Mouse (Mus musculus) heart, embryonic 11.5 days (tissue): ENCODE data around the gene Acbd4. TPM values are rescaled to one million over a fixed set of nuclear protein-coding genes. Genes with fewer than 3 reads are reported as not detected.

Source experiments
- ATAC-seq: fragments of 200-750 bp; cut with Nextera tagmentation; replicated peaks from 2 replicates; pipeline ENCODE4 v1.8.0; 2017; ENCODE audit warnings: moderate library complexity; ENCODE audit not compliant: insufficient number of reproducible peaks, low FRiP score, low TSS enrichment
- H3K27ac ChIP-seq: fragments of 300-500 bp; sonication (generic); 2 replicates; pipeline ENCODE4 v1.5.1; 2014; ENCODE audit warnings: mild to moderate bottlenecking, low read depth, low read length
- H3K27me3 ChIP-seq: fragments of 300-500 bp; sonication (generic); 2 replicates; pipeline ENCODE4 v1.6.1; 2014; ENCODE audit warnings: mild to moderate bottlenecking, low read length, mixed read lengths; ENCODE audit not compliant: control insufficient read depth, insufficient read depth
- H3K36me3 ChIP-seq: fragments of 300-500 bp; sonication (generic); 2 replicates; pipeline ENCODE4 v1.6.1; 2014; ENCODE audit warnings: mild to moderate bottlenecking, low read length, moderate library complexity, mixed read lengths; ENCODE audit not compliant: control insufficient read depth, insufficient read depth
- H3K4me1 ChIP-seq: fragments of 300-500 bp; sonication (generic); 2 replicates; pipeline ENCODE4 v1.6.1; 2014; ENCODE audit warnings: low read length; ENCODE audit not compliant: control insufficient read depth, insufficient read depth
- H3K4me2 ChIP-seq: fragments of 300-500 bp; sonication (generic); 2 replicates; pipeline ENCODE4 v1.6.1; 2014; ENCODE audit warnings: mild to moderate bottlenecking, moderate library complexity
- H3K4me3 ChIP-seq: fragments of 300-500 bp; sonication (generic); 2 replicates; pipeline ENCODE4 v1.5.1; 2014; ENCODE audit warnings: low read depth, low read length
- H3K9ac ChIP-seq: fragments of 300-500 bp; sonication (generic); 2 replicates; pipeline ENCODE4 v1.6.1; 2014; ENCODE audit warnings: mild to moderate bottlenecking, low read depth, low read length, moderate library complexity
- H3K9me3 ChIP-seq: fragments of 300-500 bp; sonication (generic); replicated peaks from 2 replicates; pipeline ENCODE4 v1.6.1; 2016; ENCODE audit warnings: low read length; ENCODE audit not compliant: control insufficient read depth
- WGBS: fragments of 180-500 bp; shearing (Covaris S2); extraction: QIAGEN DNeasy Blood & Tissue Kit; methylation state at CpG from one replicate; pipeline ENCODE4 v1.1.7; 2014; ENCODE audit not compliant: insufficient replicate concordance; 5-methylcytosine and 5-hydroxymethylcytosine counted together
- polyA plus RNA-seq: library from polyadenylated mRNA; unstranded; fragments of >200 nt; fragmentation: Nextera tagmentation; extraction: Ambion mirVana; gene quantifications from 2 replicates; pipeline ENCODE4 v1.2.1, GENCODE M21; 2014

Acbd4 gene
- polyA plus RNA-seq, 1 experiment from 2014 or later = 11.2 TPM

- Histone ChIP-seq H3K36me3 (no peaks in the 10 kb centered on the region), H3K9ac (0 out of 2 replicates have a peak overlapping the region, but pooled peaks have one; percentile 43), H3K9me3 (no peaks in the 10 kb centered on the region), H3K4me3 (0 out of 2 replicates have a peak overlapping the region, but pooled peaks have one; percentile 47), H3K4me1 (peaks cover 23% of the 10 kb centered on the region; the same call in 1 of the 2 replicates), H3K27ac (no peak overlapping the region), H3K4me2 (peak overlapping the region; percentile 84), H3K27me3 (no peaks in the 10 kb centered on the region; the same call in 1 of the 2 replicates)
- 41% methylated on average over 12 of the region's 12 CpGs for WGBS
- no peak for ATAC-seq
Measured at GRCm38 (mm10) chr11:103113005-103113404, 11.5 kb downstream of the Acbd4 start.

GRCm38 (mm10) chr11:103113771-103114170 lies 12.3 kb downstream of the Acbd4 start:
- Histone ChIP-seq H3K27ac (no peak overlapping the region), H3K27me3 (no peaks in the 10 kb centered on the region; the same call in 1 of the 2 replicates), H3K4me2 (no peak overlapping the region), H3K36me3 (no peaks in the 10 kb centered on the region), H3K9me3 (no peaks in the 10 kb centered on the region), H3K9ac (no peak overlapping the region), H3K4me3 (no peak overlapping the region), H3K4me1 (peaks cover 23% of the 10 kb centered on the region; the same call in 1 of the 2 replicates)
- no peak for ATAC-seq
- WGBS = 81% methylated on average over 4 of the region's 4 CpGs

GRCm38 (mm10) chr11:103114270-103114943 lies 12.9 kb downstream of the Acbd4 start:
- no peaks in the 10 kb centered on the region for H3K36me3 ChIP-seq
- H3K4me1 ChIP-seq = peaks cover 23% of the 10 kb centered on the region; the same call in 1 of the 2 replicates
- no peaks in the 10 kb centered on the region for H3K9me3 ChIP-seq
- H3K27me3 ChIP-seq = no peaks in the 10 kb centered on the region; the same call in 1 of the 2 replicates
- H3K27ac ChIP-seq = no peak overlapping the region
- peak overlapping the region; percentile 78 for H3K9ac ChIP-seq
- WGBS = 83% methylated on average over 11 of the region's 11 CpGs
- peak overlapping the region; percentile 71 for H3K4me2 ChIP-seq
- ATAC-seq = no peak
- peak overlapping the region; percentile 58 for H3K4me3 ChIP-seq

- no peaks in the 10 kb centered on the region; the same call in 1 of the 2 replicates for H3K27me3 ChIP-seq
- H3K4me1 ChIP-seq = peaks cover 23% of the 10 kb centered on the region; the same call in 1 of the 2 replicates
- H3K9me3 ChIP-seq = no peaks in the 10 kb centered on the region
- H3K9ac ChIP-seq = peak overlapping the region; percentile 78
- no peaks in the 10 kb centered on the region for H3K36me3 ChIP-seq
- H3K27ac ChIP-seq = peak overlapping the region; percentile 83
- 1% methylated on average over 34 of the region's 34 CpGs for WGBS
- peak; percentile 79 for ATAC-seq
- H3K4me2 ChIP-seq = peak overlapping the region; percentile 71
- peak overlapping the region; percentile 58 for H3K4me3 ChIP-seq
Measured at GRCm38 (mm10) chr11:103115163-103116007, 13.9 kb downstream of the Acbd4 start.

GRCm38 (mm10) chr11:103116008-103116818 lies 14.7 kb downstream of the Acbd4 start, which contains the start of gene Hexim1:
TSS of gene Hexim1 (plus strand) at chr11:103116231.
- Histone ChIP-seq H3K4me2 (peak within 1 kb of the TSS; percentile 77), H3K27ac (peak within 1 kb of the TSS; percentile 83), H3K36me3 (no peaks in the 10 kb centered on the region), H3K27me3 (no peaks in the 10 kb centered on the region; the same call in 1 of the 2 replicates), H3K9ac (peak within 1 kb of the TSS; percentile 78), H3K9me3 (no peaks in the 10 kb centered on the region), H3K4me1 (peaks cover 22% of the 10 kb centered on the region; the same call in 1 of the 2 replicates), H3K4me3 (peak within 1 kb of the TSS; percentile 58)
- WGBS = under 1% methylated on average over 53 of the region's 53 CpGs
- peak; percentile 90 for ATAC-seq

GRCm38 (mm10) chr11:103116959-103117590 lies 15.6 kb downstream of the Acbd4 start:
- H3K36me3 ChIP-seq = no peaks in the 10 kb centered on the region
- H3K4me3 ChIP-seq = peak overlapping the region; percentile 58
- H3K27ac ChIP-seq = peak overlapping the region; percentile 82
- under 1% methylated on average over 35 of the region's 35 CpGs for WGBS
- H3K9ac ChIP-seq = peak overlapping the region; percentile 72
- peak; percentile 44; the same call in 1 of the 2 replicates for ATAC-seq
- H3K4me2 ChIP-seq = peak overlapping the region; percentile 77
- peaks cover 14% of the 10 kb centered on the region; the same call in 1 of the 2 replicates for H3K4me1 ChIP-seq
- no peaks in the 10 kb centered on the region for H3K9me3 ChIP-seq
- H3K27me3 ChIP-seq = no peaks in the 10 kb centered on the region; the same call in 1 of the 2 replicates

- no peak for ATAC-seq
- WGBS = under 1% methylated on average over 38 of the region's 38 CpGs
- H3K36me3 ChIP-seq = no peaks in the 10 kb centered on the region
- H3K4me2 ChIP-seq = peak overlapping the region; percentile 77
- H3K9me3 ChIP-seq = no peaks in the 10 kb centered on the region
- peak overlapping the region; percentile 58 for H3K4me3 ChIP-seq
- H3K27me3 ChIP-seq = no peaks in the 10 kb centered on the region; the same call in 1 of the 2 replicates
- H3K27ac ChIP-seq = 0 out of 2 replicates have a peak overlapping the region, but pooled peaks have one; percentile 82
- peak overlapping the region; percentile 72 for H3K9ac ChIP-seq
- H3K4me1 ChIP-seq = peaks cover 9% of the 10 kb centered on the region; the same call in 1 of the 2 replicates
Measured at GRCm38 (mm10) chr11:103117591-103118009, 16.1 kb downstream of the Acbd4 start.
